Mouse (Mus musculus): ENCODE measurements around the gene Dsel. TPM values are rescaled to one million over a fixed set of nuclear protein-coding genes. Genes with fewer than 3 reads are reported as not detected.

Dsel gene
- 15.8 and 15.9 TPM in 2 replicates for total RNA-seq (2014; rRNA removed)
- polyA plus RNA-seq (2015; fragmentation: Nextera tagmentation; extraction: Ambion mirVana) = 7.3 and 8.1 TPM in 2 replicates

DNA sequence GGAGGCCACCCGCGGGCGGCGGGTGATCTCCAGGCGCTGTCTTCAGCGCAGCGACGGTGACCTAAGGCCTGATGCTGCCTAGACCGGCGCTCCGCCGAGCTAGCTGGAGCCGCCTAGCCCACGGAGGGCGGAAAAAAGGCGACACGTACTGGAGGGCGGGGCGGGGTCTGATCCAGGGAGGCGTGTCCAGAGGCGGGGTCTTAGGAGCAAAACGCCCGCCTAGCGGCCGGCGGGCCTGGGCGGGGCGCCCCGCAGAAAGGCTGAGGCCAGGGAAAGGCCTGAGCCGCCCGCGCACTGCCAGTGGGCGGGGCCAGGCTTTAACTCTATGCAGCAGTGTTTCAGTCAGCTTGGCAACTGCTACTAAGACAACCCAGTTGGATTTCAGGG, at the start of gene Dsel:
Gene Dsel, minus strand, starts transcription at position 140 of the 387 bp plus-strand sequence.
- peak; percentile 36; the same call in 1 of the 2 replicates for TF ChIP-seq CTCF (IDR thresholded peaks at IDR 0.05; ENCODE audit: low read depth)
- H3K9me3 ChIP-seq (ENCODE audit: low read length) = no peaks in the 10 kb centered on the region
- peak within 1 kb of the TSS; percentile 81 for H3K9ac ChIP-seq (replicated peaks; ENCODE audit: low read length)
- DNase-seq (ENCODE audit: low spot score) (peak; percentile 96), ATAC-seq (peak; percentile 98)
- no peaks in the 10 kb centered on the region for H3K27me3 ChIP-seq (ENCODE audit: insufficient read depth, low read length)
- under 1% methylated on average over 28 of the region's 33 CpGs for WGBS
- H3K4me3 ChIP-seq (ENCODE audit: low read length) = peak within 1 kb of the TSS; percentile 92
- H3K36me3 ChIP-seq (ENCODE audit: insufficient read depth, low read length) = no peaks in the 10 kb centered on the region
- H3K4me1 ChIP-seq (ENCODE audit: insufficient read depth, low read length) = no peaks in the 10 kb centered on the region
- H3K4me2 ChIP-seq (ENCODE audit: low read depth, low read length) = peak within 1 kb of the TSS; percentile 75
- H3K27ac ChIP-seq = peak within 1 kb of the TSS; percentile 95

DNA sequence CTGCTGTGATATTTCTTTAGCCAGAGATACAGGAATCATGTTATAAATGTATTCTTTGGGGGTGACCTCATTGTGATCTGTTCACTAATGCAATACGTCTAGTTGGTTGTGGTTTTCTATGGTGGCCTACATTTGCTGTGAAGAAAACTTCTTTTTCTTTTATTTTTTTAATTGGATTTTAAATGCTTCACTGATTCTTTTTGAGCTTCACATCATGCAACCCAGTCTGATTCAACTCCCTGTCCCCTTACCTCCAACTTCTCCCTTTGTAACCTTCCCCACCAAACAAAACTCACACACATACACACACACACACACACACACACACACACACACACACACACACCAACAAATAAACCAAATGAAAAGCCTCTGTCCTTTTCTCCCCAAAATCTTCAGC, 46.7 kb upstream of the Dsel start:
- no peak for DNase-seq (ENCODE audit: low spot score)
- Histone ChIP-seq H3K4me2 (ENCODE audit: low read depth, low read length) (no peak overlapping the region), H3K27me3 (ENCODE audit: insufficient read depth, low read length) (no peaks in the 10 kb centered on the region), H3K9me3 (ENCODE audit: low read length) (no peaks in the 10 kb centered on the region), H3K4me1 (ENCODE audit: insufficient read depth, low read length) (no peaks in the 10 kb centered on the region), H3K9ac (replicated peaks; ENCODE audit: low read length) (no peak overlapping the region), H3K4me3 (ENCODE audit: low read length) (no peak overlapping the region), H3K27ac (no peak overlapping the region), H3K36me3 (ENCODE audit: insufficient read depth, low read length) (no peaks in the 10 kb centered on the region)
- WGBS = 8% methylated on average over 1 of the region's 1 CpGs
- ATAC-seq = no peak
- no peak for TF ChIP-seq CTCF (IDR thresholded peaks at IDR 0.05; ENCODE audit: low read depth)

DNA sequence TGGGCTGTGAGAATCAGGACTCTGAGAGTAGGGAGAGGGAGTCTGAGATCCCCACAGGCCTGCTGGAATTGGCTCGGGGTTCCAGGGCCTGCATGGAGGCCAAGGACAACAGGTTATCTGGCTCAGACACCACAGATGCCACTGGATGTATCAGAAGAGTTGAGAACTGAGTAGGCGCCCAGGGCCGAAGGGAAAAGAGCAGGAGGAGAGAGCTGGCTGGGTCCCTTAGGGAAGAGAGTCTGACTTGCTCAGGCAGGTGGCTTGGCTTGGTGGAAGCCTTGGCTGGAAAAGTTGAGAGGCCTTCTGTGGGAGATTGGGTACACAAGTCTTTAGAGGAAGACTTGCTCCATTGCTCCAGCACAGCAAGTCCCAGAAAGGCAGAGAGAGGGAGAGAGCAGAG, 18.6 kb upstream of the Dsel start:
- Histone ChIP-seq H3K36me3 (ENCODE audit: insufficient read depth, low read length) (no peaks in the 10 kb centered on the region), H3K4me1 (ENCODE audit: insufficient read depth, low read length) (no peaks in the 10 kb centered on the region), H3K9ac (replicated peaks; ENCODE audit: low read length) (no peak overlapping the region), H3K27me3 (ENCODE audit: insufficient read depth, low read length) (no peaks in the 10 kb centered on the region), H3K4me3 (ENCODE audit: low read length) (no peak overlapping the region), H3K27ac (no peak overlapping the region), H3K9me3 (ENCODE audit: low read length) (no peaks in the 10 kb centered on the region), H3K4me2 (ENCODE audit: low read depth, low read length) (no peak overlapping the region)
- WGBS = 87% methylated on average over 3 of the region's 3 CpGs
- DNase-seq (ENCODE audit: low spot score) (no peak), ATAC-seq (no peak)
- no peak for TF ChIP-seq CTCF (IDR thresholded peaks at IDR 0.05; ENCODE audit: low read depth)

DNA sequence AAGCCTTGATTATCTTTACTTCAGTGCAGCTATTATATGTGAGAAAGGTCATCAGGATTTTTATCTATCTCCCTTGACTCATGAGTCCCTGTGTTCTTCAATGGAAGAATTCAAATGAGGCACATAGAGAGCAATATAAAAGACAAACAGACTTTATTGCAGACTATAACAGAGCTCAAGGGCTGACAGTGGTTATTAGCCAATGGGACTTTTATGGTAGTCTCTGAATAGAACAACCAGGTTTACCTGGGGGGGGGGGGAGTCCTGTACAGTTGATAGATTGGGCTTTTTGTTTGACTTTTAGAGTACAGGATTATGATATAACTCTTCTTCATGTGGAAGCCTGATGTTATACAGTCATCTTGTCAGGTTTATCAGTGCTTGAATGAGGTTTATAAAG, 11.1 kb upstream of the Dsel start:
- DNase-seq (ENCODE audit: low spot score) (no peak), ATAC-seq (no peak)
- no peak overlapping the region for H3K9ac ChIP-seq (replicated peaks; ENCODE audit: low read length)
- H3K4me2 ChIP-seq (ENCODE audit: low read depth, low read length) = no peak overlapping the region
- H3K27ac ChIP-seq = no peak overlapping the region
- H3K9me3 ChIP-seq (ENCODE audit: low read length) = no peaks in the 10 kb centered on the region
- no peak for TF ChIP-seq CTCF (IDR thresholded peaks at IDR 0.05; ENCODE audit: low read depth)
- no peak overlapping the region for H3K4me3 ChIP-seq (ENCODE audit: low read length)
- no peaks in the 10 kb centered on the region for H3K27me3 ChIP-seq (ENCODE audit: insufficient read depth, low read length)
- no peaks in the 10 kb centered on the region for H3K36me3 ChIP-seq (ENCODE audit: insufficient read depth, low read length)
- no peaks in the 10 kb centered on the region for H3K4me1 ChIP-seq (ENCODE audit: insufficient read depth, low read length)

DNA sequence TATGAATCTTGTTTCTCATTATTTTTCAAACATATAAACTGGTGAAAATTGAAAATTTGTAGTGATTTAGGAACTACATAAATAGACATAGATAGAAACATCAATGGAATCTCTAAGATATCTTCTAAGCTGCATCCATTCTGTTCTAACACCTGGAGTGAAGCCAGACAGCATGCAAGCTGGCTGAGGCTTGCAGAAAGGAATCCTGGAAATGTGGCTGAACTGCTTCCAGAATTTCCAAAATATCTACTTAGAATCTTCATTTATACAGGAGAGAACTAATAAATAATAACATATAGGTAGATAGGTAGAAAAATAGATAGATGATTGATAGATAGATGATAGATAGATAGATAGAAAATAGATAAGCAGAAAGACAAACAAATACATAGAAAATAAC, 8.5 kb upstream of the Dsel start:
- Histone ChIP-seq H3K27ac (no peak overlapping the region), H3K9ac (replicated peaks; ENCODE audit: low read length) (no peak overlapping the region), H3K36me3 (ENCODE audit: insufficient read depth, low read length) (no peaks in the 10 kb centered on the region), H3K27me3 (ENCODE audit: insufficient read depth, low read length) (no peaks in the 10 kb centered on the region), H3K4me2 (ENCODE audit: low read depth, low read length) (no peak overlapping the region), H3K4me1 (ENCODE audit: insufficient read depth, low read length) (no peaks in the 10 kb centered on the region), H3K4me3 (ENCODE audit: low read length) (no peak overlapping the region), H3K9me3 (ENCODE audit: low read length) (no peaks in the 10 kb centered on the region)
- DNase-seq (ENCODE audit: low spot score) = peak; percentile 10
- ATAC-seq = no peak
- TF ChIP-seq CTCF (IDR thresholded peaks at IDR 0.05; ENCODE audit: low read depth) = no peak

DNA sequence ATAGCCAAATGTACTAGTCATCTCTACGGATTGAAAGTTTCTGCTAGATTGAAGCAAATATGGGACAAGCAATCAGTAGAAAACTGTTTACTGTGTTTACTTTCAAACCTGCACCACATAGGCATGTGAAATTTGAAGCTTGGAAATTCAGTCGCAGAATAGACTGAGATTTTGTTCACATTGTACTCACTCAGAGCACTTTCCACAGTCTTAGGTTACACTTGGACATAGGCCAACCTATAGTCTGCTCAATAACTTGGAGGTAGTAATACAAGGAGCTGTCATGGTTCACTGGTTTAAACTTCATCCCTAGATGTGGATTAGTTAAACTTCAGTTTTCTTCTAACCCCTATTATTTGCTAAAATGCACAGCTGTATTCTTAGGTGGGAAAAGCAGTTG, 749 bp upstream of the Dsel start:
- H3K4me3 ChIP-seq (ENCODE audit: low read length) = peak overlapping the region; percentile 92; the same call in 1 of the 2 replicates
- no peak for TF ChIP-seq CTCF (IDR thresholded peaks at IDR 0.05; ENCODE audit: low read depth)
- ATAC-seq = no peak

DNA sequence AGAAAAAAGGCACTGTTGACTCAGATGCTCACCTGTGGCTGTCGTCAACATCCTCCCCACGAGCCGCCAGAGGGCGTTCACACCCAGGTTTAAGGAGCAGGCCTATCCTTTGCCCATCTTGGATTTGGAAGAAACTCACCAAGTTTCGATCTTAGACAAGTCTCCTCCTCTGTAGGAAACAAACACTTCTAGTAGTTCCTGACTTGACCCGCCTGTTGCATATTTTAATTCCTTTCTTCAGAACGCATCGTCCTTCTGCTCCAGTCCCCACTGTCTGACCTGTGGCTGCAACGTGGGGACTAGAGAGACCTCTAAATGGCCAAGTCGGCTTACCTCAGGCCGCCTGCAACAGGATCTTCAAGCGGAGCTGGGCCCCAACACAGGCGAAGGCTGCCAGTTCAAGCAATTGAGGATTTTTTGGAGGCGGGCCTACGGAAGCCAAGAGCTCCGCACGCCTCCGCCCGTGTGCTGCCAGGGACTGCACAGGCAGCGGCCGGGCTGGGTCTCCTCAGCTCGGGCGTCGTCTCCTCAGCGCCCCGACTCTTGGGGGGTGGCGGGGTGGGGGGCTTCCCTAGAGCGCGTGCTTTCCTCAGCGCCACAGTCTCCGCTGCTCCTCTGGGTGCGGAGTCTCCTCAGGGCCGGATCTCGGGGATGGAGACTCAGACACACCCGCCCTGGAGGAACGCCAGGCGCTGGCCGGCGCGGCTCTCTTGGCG, 497 bp downstream of the Dsel start:
- under 1% methylated on average over 41 of the region's 41 CpGs for WGBS

More for the DNA sequence above, 749 bp upstream of the Dsel start:
- DNase-seq (ENCODE audit: low spot score) = no peak
- Histone ChIP-seq H3K36me3 (ENCODE audit: insufficient read depth, low read length) (no peaks in the 10 kb centered on the region), H3K4me1 (ENCODE audit: insufficient read depth, low read length) (no peaks in the 10 kb centered on the region), H3K4me2 (ENCODE audit: low read depth, low read length) (peak overlapping the region; percentile 75), H3K27ac (peak overlapping the region; percentile 95; the same call in 1 of the 2 replicates), H3K9ac (replicated peaks; ENCODE audit: low read length) (no peak overlapping the region), H3K27me3 (ENCODE audit: insufficient read depth, low read length) (no peaks in the 10 kb centered on the region), H3K9me3 (ENCODE audit: low read length) (no peaks in the 10 kb centered on the region)
- 42% methylated on average over 2 of the region's 2 CpGs for WGBS

More for the DNA sequence above, 497 bp downstream of the Dsel start:
- Histone ChIP-seq H3K36me3 (ENCODE audit: insufficient read depth, low read length) (no peaks in the 10 kb centered on the region), H3K27me3 (ENCODE audit: insufficient read depth, low read length) (no peaks in the 10 kb centered on the region), H3K4me3 (ENCODE audit: low read length) (peak overlapping the region; percentile 92), H3K4me2 (ENCODE audit: low read depth, low read length) (peak overlapping the region; percentile 75), H3K27ac (peak overlapping the region; percentile 95), H3K9ac (replicated peaks; ENCODE audit: low read length) (peak overlapping the region; percentile 81), H3K9me3 (ENCODE audit: low read length) (no peaks in the 10 kb centered on the region), H3K4me1 (ENCODE audit: insufficient read depth, low read length) (no peaks in the 10 kb centered on the region)
- TF ChIP-seq CTCF (IDR thresholded peaks at IDR 0.05; ENCODE audit: low read depth) = peak; percentile 90
- peak; percentile 92 for DNase-seq (ENCODE audit: low spot score)
- ATAC-seq = peak; percentile 81
